Mouse (Mus musculus): Measurements from ENCODE around the gene Dazap2.

The Dazap2 gene

DNA sequence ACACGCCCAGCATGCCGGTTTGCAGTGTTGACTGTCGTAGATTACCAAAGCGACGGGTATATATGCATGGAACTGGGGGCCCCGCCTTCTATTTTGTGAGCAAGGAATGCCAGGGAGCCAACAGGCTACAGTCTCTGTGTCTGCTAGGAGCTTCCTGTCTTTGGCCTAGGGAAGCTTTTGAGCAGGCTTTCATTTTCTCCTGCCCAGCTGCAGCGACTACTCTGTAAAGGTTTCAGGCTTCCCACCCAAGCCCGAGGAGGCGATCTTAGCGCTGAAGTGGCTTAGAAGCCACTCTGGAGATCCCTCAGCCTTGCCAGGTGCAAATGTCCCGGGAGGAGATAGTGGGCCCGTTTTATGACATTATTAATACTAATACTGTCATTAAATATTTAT is 16.3 kb upstream of the Dazap2 start:
- ChIA-PET POLR2A (interaction anchor here in 3 of 4 experiments (1.0 to 2.3 kb wide), 9 partner anchors 8 to 125 kb away, joined by 3 to 12 read pairs (median 4); partner anchors contain the start of genes Dazap2 (in 3 of the 3) and Smagp (in 1 of the 3)), CTCF (interaction anchor here (0.6 to 2.4 kb wide), 7 partner anchors 9 to 381 kb away, joined by 3 to 8 read pairs (median 4); no protein-coding TSS in a partner anchor)

DNA sequence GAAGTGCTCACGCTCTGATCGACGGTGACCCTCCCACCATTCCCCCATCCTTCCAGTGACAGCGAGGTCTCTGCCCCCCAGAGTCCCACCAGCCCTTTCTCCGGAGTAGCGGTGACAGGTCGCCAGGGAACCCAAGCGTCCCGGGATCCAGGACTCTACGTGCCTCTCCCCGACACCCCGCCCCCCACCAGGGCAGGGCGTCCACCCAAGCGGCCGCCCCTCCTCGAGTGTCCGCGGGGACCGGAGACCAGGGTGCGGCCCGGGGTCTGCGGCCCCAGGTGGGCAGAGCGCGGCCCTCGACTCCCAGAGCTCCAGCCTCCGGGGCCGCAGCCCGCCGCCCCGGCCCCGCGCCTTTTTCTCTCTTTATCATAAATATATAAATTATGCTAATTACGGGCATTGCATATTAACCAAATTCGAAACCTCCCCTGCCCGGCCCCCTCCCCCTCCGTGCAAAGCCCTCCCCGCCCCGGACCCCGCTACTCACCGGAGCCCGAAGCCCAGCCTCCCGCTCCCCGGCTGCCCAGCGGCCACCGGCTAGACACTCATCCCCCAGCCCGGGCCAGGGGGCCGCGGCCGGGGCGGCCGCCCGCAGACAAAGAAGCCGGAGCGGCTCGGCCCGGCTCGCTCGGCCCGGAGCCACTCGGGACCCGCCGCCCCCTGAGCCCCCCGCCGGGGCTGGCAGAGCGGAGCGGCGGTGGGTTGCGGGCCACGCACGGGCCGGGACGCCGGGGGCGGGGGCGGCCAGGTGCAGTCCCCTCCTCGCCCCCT is 15.7 kb upstream of the Dazap2 start, which contains the start of gene Pou6f1:
TSS of gene Pou6f1 (minus strand) at position 709 of the 771 bp plus-strand sequence.
- ChIA-PET CTCF (interaction anchor here (0.5 to 2.4 kb wide), 17 partner anchors 10 to 666 kb away, joined by 3 to 8 read pairs (median 4); partner anchors contain the start of genes Dazap2 (in 1 of the 4), Dip2b (in 1 of the 4) and Smagp (in 1 of the 4)), POLR2A (interaction anchor here in 3 of 4 experiments (0.6 to 2.3 kb wide), 18 partner anchors 8 to 199 kb away, joined by 3 to 12 read pairs (median 3); partner anchors contain the start of genes Dazap2 (in 3 of the 3) and Smagp (in 1 of the 3))

DNA sequence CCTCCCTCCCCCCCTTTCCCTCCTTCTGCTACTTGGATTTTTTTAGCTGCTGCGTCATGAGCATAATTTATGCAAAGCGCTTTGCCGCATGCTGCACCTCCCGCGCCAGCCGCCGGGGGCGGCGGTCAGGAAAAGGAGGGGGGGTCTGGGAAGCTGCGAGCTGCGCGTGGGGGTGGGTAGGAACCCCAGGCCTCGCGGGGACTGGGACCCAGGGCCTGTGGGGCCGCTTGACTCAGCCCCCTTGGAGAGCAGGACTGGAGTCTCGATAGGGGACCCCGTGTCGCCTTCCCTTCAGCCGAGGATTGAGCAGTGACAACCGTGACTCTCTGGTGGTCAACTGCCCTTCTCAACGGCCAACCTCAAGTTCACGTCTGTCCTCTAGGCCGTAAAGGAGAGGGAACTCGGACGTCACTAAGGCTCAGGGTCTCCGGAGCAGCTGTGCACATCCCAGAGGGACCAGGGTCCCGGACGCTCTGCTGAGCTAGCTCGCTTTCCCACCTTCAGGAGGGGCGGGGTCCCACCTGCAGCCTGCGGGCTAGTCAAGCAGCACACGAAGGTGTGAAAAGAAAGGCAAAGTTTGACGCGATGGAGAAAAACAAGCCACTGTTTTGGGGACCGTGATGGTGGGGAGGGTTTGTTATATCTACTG is 15.0 kb upstream of the Dazap2 start:
- CTCF ChIA-PET = interaction anchor here (0.5 to 2.4 kb wide), 17 partner anchors 9 to 666 kb away, joined by 3 to 8 read pairs (median 4); partner anchors contain the start of genes Dazap2 (in 1 of the 4), Dip2b (in 1 of the 4) and Smagp (in 1 of the 4)
- POLR2A ChIA-PET = interaction anchor here in 3 of 4 experiments (0.6 to 2.3 kb wide), 16 partner anchors 9 to 200 kb away, joined by 3 to 12 read pairs (median 3); partner anchors contain the start of gene Dazap2 (in 3 of the 3)

DNA sequence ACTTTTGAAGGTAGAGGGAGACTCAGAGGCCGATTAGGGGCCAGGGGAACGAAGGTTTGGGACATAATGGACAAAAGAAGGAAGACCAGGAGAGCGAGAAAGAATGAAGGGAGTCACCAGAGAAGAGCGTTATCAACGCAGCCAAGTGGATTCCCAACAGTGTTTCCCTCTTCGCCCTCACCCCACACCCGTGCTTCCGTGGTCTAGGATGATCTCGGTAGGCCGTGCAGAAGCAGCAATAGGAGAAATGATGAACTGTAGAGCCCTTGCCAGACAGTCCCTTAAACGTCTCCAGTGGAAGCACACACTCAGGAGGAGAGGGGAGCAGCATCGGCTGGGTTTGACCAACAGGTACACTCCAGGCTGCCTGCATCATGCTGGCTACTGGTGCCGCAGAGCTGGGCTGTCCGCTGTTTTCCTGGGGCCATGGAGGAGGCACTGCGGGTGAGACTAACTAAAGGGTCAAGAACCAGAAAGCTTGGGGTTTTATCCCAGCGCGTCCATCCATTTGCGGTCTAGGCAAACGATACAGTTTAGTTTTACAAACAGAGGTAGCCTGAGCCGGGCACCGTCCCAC is 14.4 kb upstream of the Dazap2 start:
- POLR2A ChIA-PET = interaction anchor here in 2 of 4 experiments (0.7 to 2.3 kb wide), 7 partner anchors 9 to 149 kb away, joined by 3 to 10 read pairs (median 3); partner anchors contain the start of gene Dazap2 (in 1 of the 2)
- CTCF ChIA-PET = interaction anchor here (0.6 to 2.4 kb wide), 9 partner anchors 9 to 83 kb away, joined by 3 to 8 read pairs (median 4); partner anchors contain the start of genes Dazap2 (in 1 of the 4) and Smagp (in 1 of the 4)

DNA sequence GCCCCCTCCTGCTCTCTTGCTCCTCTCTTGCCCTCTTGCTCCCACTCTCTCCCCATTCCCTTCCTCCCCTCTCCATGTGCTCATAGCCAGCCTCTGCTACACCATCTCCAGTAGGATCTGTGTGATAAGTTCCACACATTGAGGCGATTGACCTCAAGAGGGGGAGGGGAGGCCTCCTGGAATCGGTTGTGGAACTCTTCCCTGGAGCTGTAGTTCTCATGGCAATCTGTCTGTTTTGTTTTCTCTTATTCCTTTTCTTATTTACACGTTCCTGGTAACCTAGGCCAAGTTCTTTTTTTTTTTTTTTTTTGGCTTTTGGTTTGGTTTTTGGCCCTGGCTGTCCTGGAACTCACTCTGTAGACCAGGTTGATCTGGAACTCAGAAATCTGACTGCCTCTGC is 13.5 kb upstream of the Dazap2 start:
- ChIA-PET CTCF (interaction anchor here in 1 of 4 experiments (1.1 kb wide), 1 partner anchor 12 kb away, joined by 4 read pairs; no protein-coding TSS in a partner anchor), POLR2A (no interaction called here)

DNA sequence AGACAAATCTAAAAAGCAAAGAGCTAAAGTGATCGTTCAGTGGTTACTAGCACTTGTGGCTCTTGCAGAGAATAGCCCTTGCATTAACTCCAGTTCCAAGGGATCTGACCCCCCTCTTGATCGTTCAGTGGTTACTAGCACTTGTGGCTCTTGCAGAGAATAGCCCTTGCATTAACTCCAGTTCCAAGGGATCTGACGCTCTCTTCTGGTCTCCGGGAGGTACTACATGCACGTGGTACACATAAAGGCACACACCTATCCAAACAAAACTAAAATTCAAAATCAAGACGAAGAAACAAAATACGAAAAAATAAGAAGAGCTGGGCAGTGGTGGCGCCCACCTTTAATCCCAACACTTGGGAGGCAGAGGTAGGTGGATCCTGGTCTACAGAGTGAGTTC is 8.5 kb upstream of the Dazap2 start:
- POLR2A ChIA-PET = interaction anchor here in 2 of 4 experiments (0.6 to 1.9 kb wide), 6 partner anchors 8 to 257 kb away, joined by 3 to 5 read pairs (median 3); no protein-coding TSS in a partner anchor
- CTCF ChIA-PET = interaction anchor here (0.7 to 1.8 kb wide), 6 partner anchors 8 to 151 kb away, joined by 3 to 15 read pairs (median 6); no protein-coding TSS in a partner anchor

DNA sequence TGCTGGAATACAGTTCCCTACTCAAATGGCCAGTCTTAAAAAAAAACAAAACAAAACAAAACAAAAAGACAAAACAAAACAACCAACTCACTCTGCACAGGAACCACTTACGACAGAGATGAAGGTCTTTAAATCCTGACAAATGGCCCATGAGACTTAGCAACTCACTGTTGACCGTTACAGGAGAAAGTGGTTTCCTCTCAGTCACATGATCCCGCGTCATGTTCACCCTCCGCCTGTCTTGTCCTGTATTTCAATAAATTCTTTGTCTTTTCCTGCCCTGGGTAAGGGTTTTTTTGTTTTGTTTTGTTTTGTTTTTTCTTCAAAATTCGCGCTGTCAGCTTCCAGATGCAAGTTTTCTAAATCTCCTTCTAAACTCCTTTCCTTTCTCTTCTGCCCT is 3.2 kb upstream of the Dazap2 start:
- CTCF ChIA-PET = interaction anchor here (0.6 to 3.6 kb wide), 13 partner anchors 12 to 481 kb away, joined by 3 to 30 read pairs (median 4); partner anchors contain the start of genes Pou6f1 (in 1 of the 4) and Tfcp2 (in 1 of the 4)
- POLR2A ChIA-PET = interaction anchor here in 1 of 4 experiments (0.8 to 1.6 kb wide), 5 partner anchors 38 to 142 kb away, joined by 3 to 4 read pairs (median 3); no protein-coding TSS in a partner anchor

DNA sequence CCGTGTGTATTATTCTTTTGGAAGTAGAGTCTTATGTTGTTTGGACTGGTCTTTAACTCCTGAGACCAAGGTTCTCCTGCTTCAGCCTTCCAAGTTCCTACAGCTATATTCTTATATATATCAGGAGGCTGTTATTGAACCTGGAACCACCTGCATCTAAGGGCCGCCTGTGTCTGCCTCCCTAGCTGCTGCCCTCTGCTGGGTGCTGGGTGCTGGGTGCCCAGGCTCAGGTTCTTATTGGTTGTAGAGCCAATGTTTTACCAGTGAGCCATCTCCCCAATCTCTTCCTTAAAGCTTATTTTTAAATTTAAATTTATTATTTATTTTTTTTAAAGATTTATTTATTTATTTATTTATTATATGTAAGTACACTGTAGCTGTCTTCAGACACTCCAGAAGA is 2.7 kb upstream of the Dazap2 start:
- ChIA-PET POLR2A (interaction anchor here in 2 of 4 experiments (0.8 to 7.2 kb wide), 6 partner anchors 18 to 142 kb away, joined by 3 to 121 read pairs (median 3); partner anchors contain the start of gene Tfcp2 (in 1 of the 2)), CTCF (interaction anchor here (0.6 to 3.6 kb wide), 17 partner anchors 12 to 481 kb away, joined by 3 to 30 read pairs (median 4); partner anchors contain the start of genes Pou6f1 (in 1 of the 4) and Tfcp2 (in 1 of the 4))

DNA sequence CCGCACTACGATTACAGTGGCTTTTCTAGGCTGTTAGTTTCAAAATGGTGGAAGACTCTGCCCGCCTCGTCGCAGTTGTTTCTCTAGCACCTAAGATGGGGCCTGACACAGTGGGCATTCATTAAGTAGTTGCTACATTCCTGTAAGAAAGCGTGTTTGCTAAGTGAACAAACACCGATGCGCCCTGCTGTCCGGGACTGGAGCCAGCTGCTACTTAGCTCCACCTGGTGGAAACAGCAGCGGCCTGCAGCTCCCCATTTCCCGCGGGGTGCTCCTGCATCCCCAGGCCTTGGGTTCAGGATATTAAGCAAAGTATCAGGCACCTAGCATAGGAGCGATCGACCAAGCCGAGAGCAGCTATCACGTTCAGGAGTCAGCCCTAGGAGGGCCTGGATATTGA is 1.6 kb upstream of the Dazap2 start:
- ChIA-PET POLR2A (interaction anchor here (0.5 to 7.2 kb wide), 30 partner anchors 14 to 313 kb away, joined by 3 to 121 read pairs (median 3); partner anchors contain the start of genes Pou6f1 (in 2 of the 4), Smagp (in 2 of the 4), Cela1 (in 1 of the 4) and Mettl7a1 (in 1 of the 4)), CTCF (interaction anchor here (0.5 to 3.6 kb wide), 60 partner anchors 8 to 1624 kb away, joined by 3 to 30 read pairs (median 4); partner anchors contain the start of genes Pou6f1 (in 2 of the 4), Gm47841 (in 1 of the 4) and Slc4a8 (in 1 of the 4))

DNA sequence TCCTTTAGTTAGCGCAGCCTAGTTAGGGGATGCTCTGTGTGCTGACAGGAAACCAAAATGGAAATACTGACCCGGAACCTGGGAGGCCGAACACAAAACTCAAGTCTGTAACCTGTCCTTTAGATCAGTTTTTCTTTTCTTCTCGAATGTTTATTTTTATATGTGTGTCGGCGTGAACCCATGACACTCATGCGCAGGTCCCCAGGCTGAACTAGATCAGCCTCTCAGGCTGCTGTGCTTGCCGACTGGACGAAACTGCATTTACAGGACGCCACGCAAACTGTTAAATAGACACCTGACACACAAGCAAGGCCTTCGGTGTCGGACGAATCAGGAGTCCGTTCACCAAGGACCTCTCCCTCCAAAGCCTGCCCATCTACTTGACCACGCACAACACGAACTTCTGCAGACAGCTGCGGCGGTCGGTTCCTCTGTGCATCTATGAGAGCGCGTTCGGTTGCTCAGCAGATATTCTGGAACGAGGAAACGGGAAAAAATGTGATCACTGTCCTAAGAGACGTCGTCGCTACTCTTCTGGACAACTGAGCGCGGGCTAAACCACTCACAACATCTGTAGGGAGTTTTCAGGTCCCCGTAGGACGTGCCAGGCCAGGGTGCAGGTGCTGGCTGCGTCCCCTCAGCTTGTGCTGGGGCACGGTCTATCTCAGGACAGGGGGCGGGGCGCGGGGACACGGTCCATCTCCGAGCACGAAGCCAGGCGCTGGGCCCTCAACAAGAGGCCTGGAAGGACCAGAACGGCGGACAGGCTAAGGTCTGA is 742 bp upstream of the Dazap2 start:
- CTCF ChIA-PET = interaction anchor here (0.5 to 3.6 kb wide), 52 partner anchors 8 to 1265 kb away, joined by 3 to 30 read pairs (median 4); partner anchors contain the start of genes Pou6f1 (in 2 of the 4), Slc4a8 (in 2 of the 4), Bin2 (in 1 of the 4) and Smagp (in 1 of the 4)
- POLR2A ChIA-PET = interaction anchor here in 3 of 4 experiments (0.6 to 7.2 kb wide), 70 partner anchors 10 to 963 kb away, joined by 3 to 121 read pairs (median 4); partner anchors contain the start of genes Pou6f1 (in 3 of the 3), Smagp (in 2 of the 3), Tfcp2 (in 2 of the 3) and Cela1 (in 1 of the 3)

DNA sequence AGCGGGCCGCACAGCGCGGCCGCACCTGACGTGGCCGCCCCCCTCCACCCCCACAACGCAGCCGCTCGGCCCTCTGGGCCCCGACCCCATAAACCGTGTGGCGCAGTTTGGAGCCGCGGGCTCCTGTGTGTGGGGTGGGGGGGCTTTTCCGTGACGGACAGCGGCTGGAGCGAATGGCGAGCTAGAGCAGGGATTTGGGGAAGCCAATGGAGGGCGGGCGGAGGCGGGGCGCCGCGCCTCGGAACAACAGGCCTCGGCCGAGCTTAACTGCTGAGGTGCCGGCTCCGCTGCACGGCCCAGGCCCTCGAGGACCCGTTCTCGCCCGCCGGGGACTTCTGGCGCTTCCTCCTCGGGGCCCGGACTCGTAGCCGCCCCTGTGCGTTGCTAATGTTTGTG is 674 bp downstream of the Dazap2 start:
- CTCF ChIA-PET = interaction anchor here (0.6 to 2.1 kb wide), 14 partner anchors 14 to 395 kb away, joined by 3 to 19 read pairs (median 4); partner anchors contain the start of genes Pou6f1 (in 1 of the 4), Smagp (in 1 of the 4) and Tfcp2 (in 1 of the 4)
- POLR2A ChIA-PET = interaction anchor here (0.5 to 7.2 kb wide), 92 partner anchors 8 to 1388 kb away, joined by 3 to 121 read pairs (median 4); partner anchors contain the start of genes Pou6f1 (in 3 of the 4), Smagp (in 3 of the 4), Tfcp2 (in 2 of the 4) and Acvr1b (in 1 of the 4)

DNA sequence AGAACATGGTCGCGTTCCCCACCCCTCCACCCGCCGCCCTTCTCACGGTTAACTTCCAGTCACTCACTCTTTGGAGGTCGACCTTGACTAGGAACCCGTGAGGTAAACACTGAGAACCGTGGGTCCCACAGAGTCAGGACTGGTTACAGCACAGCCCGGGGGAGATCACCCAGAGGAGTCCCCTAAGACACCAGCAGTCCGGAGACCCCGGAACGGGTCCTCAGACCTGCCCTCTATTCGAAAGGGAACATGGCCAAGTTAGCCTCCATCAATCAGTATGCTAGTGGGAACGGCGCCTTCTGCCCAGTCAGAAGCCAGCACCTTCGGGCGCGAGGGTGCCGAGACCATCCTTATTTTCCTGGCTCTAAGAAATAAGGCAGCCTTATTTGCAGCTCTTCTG is 1.1 kb downstream of the Dazap2 start:
- POLR2A ChIA-PET = interaction anchor here (0.6 to 7.2 kb wide), 74 partner anchors 8 to 1387 kb away, joined by 3 to 121 read pairs (median 4); partner anchors contain the start of genes Smagp (in 3 of the 4), Pou6f1 (in 2 of the 4), Acvr1b (in 1 of the 4) and Cox14 (in 1 of the 4)
- CTCF ChIA-PET = interaction anchor here (0.6 to 2.1 kb wide), 8 partner anchors 12 to 288 kb away, joined by 3 to 19 read pairs (median 4); partner anchors contain the start of gene Smagp (in 1 of the 4)

DNA sequence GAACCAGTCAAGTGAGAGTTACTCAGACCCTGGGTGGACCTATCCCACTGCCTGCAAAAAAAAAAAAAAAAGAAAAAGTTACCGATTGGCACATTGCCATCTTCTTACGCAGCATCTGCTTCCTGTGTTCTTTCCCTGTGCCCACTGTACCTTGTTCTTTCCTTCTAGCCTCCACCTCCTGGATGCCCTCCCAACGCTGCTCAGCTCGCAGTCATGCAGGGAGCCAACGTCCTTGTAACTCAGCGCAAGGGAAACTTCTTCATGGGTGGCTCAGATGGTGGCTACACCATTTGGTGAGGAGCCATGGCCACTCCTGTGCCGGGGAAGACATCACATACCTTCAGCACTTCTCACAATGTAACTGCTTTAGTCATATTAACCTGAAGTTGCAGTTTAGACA is 4.1 kb downstream of the Dazap2 start:
- CTCF ChIA-PET = no interaction called here
- POLR2A ChIA-PET = interaction anchor here in 2 of 4 experiments (0.7 to 7.2 kb wide), 4 partner anchors 9 to 31 kb away, joined by 13 to 121 read pairs (median 46); partner anchors contain the start of gene Smagp (in 1 of the 2)

DNA sequence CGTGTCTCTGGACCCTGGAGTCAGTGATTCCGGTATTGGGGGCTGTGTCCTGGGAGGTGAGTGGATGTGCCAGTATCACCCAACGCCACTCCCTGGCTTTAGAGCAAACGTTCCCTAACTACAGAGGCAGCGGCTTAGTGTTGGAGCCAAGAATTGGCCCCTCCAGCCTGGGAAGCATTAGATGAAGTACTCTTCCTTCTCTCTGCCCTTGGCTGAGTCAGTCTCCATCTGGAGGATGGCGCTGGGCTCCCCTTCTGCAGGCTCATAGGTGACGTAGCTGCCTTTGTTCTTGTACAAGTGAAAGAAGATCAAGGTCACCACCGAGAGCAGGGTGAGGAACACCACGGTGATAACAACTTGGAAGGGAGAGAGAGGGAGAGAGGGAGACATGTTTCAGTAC is 6.5 kb downstream of the Dazap2 start:
- POLR2A ChIA-PET = interaction anchor here in 3 of 4 experiments (0.5 to 2.9 kb wide), 13 partner anchors 8 to 1204 kb away, joined by 3 to 13 read pairs (median 4); partner anchors contain the start of gene Smagp (in 2 of the 3)
- CTCF ChIA-PET = interaction anchor here in 2 of 4 experiments (0.8 kb wide), 2 partner anchors 16 to 62 kb away, joined by 3 to 11 read pairs; no protein-coding TSS in a partner anchor

DNA sequence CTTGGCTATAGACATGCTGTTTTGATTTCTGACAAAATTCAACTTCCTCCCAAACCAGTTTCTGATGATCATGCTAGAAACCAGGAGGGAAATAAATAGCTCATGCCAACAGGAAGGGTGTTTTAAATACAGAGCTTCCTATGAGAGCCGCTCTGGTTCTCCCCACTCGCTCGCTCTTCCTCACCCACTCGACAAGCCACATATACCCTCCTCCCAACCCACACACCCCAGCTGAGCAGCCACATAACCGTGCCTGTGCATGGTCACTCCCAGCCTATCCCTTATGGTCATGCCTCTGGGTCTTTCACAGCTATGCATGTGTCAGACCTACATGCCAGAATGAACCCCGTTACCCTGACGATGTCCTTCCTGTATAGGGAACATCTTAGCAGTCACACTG is 7.0 kb downstream of the Dazap2 start:
- ChIA-PET CTCF (interaction anchor here in 3 of 4 experiments (0.5 to 0.8 kb wide), 5 partner anchors 16 to 659 kb away, joined by 3 to 11 read pairs (median 4); no protein-coding TSS in a partner anchor), POLR2A (interaction anchor here in 3 of 4 experiments (0.5 to 2.9 kb wide), 13 partner anchors 8 to 1205 kb away, joined by 3 to 13 read pairs (median 4); partner anchors contain the start of gene Smagp (in 2 of the 3))

Data from embryonic stem cell, embryonic (primary cell).